Mouse (Mus musculus) neutrophil, adult 5-6 weeks (primary cell): ENCODE results near the gene Dhdds. TPM values are rescaled to one million over a fixed set of nuclear protein-coding genes. Genes with fewer than 3 reads are reported as not detected.
A peak's percentile ranks its signal among the peaks of the same experiment; 100 is the strongest.
"Not testable (repeated sequence)": the region's sequence is repeated elsewhere in the genome, so short reads cannot be mapped to it uniquely, and the experiment has no call there.

Experiments used
- ATAC-seq: fragments of 151-379, 151-347 bp; 2 replicates; pipeline ENCODE4 v1.8.0; 2017; ENCODE audit warnings: mild to moderate bottlenecking, moderate TSS enrichment; ENCODE audit not compliant: insufficient number of reproducible peaks, poor library complexity, low FRiP score, severe bottlenecking; ENCODE audit errors: extremely low read depth
- total RNA-seq: library from RNA; stranded (forward); fragments of 200-1000 nt; gene quantifications from 2 replicates; pipeline ENCODE4 v1.2.3, GENCODE M21; 2017

Dhdds gene
- total RNA-seq, 1 experiment from 2014 or later = 15.6 TPM

DNA sequence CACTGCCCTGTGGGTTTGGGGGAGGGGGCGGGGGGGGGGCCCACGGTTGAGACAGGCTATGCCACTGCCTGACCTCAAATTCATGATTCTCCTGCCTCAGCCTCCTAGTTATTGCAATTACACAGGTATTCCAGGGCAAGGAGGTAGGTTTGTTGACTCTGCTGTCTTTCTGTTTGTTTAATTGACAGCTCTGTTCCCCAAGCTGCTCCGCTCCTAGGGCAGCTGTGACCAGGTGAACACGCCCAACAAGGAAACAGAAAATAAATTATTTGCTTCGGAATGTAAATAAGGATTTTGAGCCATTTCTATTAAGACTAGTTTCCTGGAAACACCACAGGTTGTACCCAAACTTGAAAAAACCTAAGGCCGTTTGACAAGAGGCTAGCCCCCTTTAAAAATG is 9.0 kb upstream of the Dhdds start:
- no peak for ATAC-seq

DNA sequence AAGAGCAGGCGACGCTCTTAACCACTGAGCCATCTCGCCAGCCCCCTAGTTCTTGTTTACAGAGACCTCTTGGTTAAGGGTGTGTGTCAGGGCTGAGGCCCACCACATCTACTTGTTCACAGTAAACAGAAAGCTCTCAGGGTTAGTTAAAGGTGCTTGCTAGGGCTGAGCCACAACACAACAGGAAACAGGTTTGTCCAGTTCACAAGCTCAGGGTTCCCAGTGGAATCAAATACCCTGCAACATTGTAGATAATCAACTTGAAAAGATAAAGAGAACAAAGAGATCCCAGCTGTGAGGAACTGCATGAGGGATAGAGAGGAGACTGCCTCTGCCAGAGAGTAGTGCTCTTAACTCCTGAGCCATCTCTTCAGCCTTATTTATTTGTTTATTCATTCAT is 6.1 kb upstream of the Dhdds start:
- ATAC-seq = no peak

DNA sequence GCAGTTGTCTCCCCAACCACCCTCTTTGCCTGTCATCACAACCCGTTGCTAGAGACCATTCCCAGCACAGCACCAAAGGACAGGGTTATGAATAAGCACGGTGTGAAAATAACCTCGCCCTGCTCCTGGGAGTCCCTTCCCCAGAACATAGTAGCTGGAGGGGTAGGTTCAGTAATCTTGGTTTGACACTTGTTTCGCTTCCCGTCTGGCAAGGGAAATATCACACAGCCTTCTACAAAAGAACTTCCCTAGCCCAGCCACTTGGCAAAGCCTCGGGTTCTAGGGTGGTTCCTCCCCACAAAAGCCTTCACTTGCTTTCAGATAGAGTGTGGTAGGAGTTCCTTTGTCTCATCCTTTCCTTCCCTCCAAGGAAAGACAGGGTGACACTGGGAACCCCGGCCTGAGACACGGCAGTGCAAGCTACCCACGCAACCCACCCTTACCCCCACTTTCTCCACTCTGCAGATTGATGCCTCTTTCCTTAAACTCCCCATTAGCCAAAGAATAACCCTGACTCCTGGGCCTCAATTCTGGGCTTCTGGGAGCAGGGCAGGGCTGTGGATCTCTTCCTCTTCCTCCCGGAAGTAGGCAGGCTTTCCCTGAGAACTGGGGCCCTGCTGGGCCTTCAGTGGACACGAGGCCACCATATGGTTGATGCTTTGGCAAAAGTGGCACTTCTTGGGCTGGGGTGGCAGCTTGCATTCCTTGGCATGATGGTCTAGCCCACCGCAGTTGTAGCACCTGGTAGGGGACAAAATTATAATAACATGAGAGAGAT is 5.1 kb upstream of the Dhdds start:
- no peak for ATAC-seq

DNA sequence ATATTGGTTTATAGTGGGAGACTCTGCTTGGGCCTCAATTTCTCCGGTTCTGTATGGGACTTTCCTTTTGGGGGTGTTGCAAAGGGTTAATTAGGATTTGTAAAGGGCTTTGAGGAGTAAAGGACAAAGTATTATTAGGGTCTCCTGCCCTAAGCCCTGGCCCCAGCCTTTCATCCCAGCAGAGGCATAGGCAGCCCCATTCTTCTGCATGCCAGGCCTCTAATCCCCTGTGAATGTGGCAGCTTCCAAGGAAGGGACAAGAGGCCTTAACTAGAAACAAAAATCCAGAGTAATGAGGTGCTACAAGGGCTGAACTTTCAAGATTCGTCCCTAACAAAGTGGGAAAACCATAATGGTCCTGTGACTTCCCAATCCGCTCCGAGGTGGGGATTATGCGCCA is 2.2 kb upstream of the Dhdds start:
- ATAC-seq = no peak

DNA sequence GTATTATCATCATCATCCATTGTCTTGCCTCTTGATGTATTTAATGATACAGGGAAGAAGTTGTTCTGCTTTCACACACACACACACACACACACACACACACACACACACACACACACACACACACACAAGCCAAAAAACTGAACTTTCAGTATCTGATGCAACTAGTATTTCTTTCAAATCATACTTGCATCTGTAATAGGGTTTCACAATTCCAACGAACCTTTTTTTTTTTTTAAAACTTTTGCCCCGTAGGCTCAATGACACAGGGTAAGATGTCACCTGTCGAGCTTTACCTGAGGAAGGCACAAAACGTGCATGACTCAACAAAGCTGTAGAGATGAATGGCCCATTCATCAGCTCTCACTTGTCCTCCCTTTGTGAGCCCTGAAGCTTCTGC is 1.5 kb upstream of the Dhdds start:
- no peak for ATAC-seq

DNA sequence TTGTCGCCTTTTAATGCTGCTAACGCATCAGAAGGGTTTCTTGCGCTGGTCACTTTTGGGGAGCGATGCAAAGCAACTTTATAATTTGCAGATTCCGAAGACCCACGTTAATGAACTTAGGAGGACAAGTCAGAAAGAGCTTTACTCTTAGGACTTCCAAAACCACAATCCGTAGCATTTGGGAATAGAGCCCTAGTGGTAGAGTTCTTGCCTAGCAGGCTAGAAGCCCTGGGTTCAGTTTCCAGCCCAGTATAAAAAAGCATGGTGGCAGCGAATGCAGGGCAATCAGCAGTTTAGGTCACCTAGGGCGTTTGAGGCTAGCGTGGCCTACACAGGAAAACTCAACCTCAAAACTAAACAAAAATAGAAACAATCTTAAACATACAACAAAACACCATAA is 992 bp upstream of the Dhdds start:
- no peak for ATAC-seq

DNA sequence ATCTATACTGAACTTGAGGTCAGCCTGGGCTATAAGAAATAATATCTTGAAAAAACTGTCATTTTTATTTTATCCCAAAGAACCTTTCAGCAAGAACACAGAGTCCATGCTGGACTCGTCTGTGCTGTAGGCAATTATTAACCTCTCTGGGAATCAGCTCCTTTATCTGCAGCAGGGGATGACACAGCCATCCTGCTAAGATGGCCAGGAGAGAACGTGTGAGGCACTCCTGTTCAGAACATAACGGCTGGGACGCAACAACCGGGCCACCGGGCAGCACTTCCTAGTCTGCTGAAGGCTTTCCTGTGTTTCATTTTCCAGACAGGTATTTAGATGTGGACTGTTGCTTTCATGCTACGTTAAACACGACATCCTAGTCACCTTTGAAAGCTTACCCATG is 6.0 kb downstream of the Dhdds start:
- ATAC-seq = no peak

DNA sequence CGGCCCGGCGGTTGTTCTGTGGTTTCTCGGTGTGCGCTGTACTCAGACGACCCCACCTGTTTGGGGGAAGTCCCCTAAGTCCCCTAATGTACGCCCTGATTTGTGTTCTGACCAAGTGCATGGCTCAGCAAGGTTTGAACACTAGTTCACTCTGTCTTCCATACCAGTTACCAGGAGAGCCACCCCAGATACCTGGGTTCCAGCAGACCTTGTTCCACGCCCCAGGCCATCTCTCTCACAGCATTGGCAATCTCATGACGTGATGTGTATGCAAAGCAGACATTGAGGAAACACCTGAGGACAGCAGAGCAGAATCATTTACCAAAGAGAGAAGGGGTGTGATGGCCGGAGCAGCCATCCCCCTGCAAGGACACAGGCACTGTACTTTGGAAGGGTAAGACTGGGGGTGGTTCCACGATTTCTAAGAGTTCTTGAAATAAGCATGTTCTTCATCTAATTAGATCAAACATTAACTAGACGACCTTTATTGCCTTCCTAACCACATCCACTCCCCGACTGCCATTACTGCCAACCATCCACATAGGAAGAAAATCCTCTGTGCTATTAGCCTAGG is 9.5 kb downstream of the Dhdds start:
- no peak for ATAC-seq

DNA sequence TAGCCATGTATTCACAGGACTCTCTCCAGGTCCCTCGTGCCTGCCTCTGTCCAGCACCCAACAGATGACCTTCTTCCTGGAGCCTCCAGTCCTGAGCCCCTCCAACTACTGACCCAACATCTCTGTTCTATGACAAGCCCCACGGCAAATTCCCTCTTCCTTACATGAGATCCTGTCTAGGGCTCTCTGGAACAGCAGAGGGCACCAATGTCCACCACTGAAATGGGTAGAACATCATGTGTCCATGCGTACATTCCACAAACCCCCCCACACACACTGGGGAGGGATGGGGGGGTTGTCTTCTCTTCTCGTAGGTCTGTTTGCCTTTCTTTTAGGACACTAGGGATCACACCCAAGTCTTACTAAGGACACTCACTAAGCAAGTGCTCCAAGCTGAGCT is 10.7 kb downstream of the Dhdds start:
- ATAC-seq = no peak

DNA sequence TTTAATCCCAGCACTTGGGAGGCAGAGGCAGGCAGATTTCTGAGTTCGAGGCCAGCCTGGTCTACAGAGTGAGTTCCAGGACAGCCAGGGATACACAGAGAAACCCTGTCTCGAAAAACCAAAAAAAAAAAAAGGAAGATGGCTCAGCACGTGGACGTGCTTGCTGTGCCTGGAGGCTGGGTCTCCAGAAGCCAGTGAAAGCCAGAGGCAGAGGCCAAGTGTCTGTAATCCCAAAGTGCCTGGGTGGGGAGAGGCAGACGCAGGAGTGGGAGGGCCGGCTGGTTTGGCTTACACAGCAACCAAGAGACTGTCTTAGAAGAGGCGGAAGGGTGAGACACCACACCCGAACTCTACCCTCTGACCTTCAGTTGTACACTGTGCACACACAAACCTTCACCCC is 12.4 kb downstream of the Dhdds start:
- not testable (repeated sequence) for ATAC-seq

DNA sequence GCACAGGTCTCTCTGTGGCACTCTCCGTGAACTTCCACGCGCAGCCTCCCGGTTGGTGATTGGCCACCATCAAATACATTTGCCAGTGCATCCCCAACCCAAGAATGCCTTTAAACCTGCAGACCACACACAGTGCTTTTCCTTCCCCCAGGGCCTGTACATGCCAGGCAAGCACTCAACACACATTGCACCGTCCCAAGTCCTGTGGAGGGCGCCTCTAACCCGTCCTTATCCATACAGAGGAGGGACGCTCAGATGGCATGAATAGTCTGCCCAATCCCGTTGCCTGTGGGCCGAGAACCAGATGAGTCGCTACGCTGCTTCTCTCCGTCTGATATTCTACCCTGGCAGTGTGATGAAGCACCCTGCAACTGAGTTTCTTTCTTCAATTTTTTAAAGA is 17.8 kb downstream of the Dhdds start:
- no peak for ATAC-seq

DNA sequence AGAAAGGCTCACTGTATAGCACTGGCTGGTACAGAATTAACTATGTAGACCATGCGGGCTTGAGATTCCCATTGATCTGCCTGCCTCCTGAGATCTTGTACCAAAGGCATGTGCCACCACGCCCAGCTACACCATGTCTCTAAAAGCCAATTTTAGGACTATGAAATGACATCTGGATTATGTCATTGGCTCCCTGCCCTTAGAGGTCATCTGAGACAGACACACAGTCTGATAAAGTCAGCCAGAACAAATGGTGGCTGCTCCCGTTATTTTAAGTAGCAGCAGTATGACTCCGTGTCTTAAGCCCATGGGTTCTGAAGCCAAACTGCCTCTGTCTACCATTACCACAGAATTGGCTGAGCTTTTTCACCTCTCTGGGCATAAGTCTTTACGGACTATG is 20.2 kb downstream of the Dhdds start:
- ATAC-seq = no peak

DNA sequence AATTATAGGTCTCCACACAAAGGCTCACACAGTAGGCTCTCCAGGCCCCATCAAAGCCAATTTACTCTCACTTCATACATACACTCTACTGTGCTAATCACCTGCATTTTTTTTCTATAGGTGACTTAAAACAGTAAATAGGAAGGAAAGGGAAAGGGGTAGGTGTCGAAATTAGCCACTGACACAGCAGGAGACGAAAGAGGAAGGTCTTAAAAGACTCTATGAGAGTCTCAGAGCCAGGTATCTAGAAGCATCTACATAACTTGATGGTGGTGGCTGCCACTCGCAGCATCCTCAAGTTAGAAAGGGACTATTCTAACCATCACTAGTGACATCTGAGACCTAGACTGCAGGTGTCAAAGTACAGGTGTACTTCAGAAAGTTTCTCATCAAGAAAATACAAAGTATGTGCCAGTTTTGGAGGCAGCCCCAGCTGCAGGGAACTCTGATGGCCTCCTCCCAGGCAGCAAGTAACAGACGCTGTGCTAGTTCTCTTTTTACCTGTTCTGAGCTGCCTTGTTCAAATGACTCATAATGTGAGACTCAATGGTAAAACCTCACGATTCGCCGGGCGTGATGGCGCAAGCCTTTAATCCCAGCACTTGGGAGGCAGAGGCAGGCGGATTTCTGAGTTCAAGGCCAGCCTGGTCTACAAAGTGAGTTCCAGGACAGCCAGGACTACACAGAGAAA is 22.6 kb downstream of the Dhdds start:
- ATAC-seq = peak; percentile 62; the same call in 1 of the 2 replicates

DNA sequence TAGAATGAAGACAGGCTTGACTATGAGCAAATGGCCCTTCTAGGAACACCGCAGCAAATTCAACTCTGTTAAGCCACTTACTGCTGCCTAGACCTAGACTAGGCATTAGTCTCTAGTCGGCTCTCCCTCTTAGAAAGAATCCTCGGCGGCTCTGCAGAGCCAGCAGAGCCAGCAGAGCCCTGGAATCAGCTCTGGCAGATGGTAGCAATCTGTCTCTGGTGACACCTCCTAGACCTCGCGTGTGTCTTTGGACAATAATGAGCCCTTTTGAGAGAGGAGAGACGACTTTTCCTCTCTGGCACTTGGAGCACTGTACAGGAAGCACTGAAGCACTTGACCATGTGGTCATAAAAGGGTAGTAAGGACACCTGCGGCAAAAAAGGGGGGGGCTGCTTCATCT is 29.0 kb downstream of the Dhdds start:
- ATAC-seq = no peak

DNA sequence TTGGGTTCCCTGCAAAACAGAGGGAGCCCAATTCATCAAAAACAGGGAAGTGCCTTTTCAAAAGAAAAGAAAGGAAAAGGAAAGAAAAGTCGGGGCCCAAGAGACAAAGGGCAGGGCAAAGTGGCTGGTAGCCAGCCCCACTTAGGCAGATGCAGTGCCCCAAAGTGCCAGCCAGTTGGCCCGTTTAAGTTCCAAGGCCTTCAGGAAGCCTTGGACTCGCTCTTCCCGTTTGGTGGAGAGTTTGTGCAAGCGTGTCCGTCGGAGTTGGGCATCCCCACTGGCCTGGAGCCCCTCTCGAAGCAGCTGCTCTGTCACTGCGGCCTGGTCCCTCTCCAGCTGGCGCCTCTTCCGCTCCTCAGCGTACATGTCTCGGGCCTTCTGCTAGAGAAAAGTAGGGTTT is 29.8 kb downstream of the Dhdds start:
- no peak for ATAC-seq

DNA sequence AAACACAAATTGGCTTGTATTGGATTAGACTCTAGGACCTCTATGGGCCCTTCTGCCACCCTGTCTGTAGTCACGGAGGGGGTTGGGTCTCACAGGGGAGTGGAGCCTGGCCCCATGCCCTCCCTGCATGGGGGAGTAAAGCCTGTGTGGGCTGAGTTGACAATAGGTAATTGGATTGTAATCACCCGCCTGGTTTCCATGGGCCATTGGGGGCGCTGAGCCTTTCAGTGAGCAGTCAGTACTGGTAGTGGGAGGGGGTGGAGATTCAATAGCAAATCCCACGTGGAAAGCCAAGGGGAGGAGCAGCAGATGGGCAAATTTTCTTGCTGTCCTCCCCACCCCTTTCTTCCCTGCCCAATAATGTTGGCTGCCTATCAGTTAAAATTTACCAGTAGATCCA is 30.5 kb downstream of the Dhdds start:
- ATAC-seq = no peak

DNA sequence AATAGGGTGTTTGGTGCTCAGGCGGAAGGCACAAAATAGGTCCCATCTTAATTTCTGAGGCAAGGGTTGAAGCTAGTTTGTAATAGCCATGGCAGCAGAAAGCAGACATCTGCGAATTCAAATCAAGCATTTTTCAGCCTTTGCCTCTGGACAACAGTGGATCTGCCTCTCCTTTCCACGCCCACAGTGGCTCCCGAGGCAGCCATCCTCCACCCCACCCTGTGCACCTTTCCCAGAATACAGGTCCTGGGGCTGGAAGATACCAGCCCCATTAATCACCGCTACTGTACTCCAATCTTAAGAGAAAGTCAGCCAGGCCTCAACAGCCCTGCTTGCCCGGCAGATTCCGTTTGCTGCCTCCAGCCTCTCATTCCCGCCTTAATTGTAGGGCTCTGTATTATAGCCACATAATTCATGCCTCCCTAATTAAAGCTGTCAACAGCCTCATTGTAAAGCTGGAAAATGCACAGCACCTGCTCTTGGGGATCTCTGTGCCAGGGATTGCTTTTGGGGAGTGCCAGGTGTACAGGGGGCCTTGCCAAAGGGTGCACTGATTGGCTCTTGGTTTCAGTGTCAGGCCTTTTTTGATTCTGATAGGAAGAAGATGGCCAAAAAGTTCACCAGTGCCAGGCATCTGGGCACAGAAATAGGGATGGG is 31.5 kb downstream of the Dhdds start:
- ATAC-seq = no peak

DNA sequence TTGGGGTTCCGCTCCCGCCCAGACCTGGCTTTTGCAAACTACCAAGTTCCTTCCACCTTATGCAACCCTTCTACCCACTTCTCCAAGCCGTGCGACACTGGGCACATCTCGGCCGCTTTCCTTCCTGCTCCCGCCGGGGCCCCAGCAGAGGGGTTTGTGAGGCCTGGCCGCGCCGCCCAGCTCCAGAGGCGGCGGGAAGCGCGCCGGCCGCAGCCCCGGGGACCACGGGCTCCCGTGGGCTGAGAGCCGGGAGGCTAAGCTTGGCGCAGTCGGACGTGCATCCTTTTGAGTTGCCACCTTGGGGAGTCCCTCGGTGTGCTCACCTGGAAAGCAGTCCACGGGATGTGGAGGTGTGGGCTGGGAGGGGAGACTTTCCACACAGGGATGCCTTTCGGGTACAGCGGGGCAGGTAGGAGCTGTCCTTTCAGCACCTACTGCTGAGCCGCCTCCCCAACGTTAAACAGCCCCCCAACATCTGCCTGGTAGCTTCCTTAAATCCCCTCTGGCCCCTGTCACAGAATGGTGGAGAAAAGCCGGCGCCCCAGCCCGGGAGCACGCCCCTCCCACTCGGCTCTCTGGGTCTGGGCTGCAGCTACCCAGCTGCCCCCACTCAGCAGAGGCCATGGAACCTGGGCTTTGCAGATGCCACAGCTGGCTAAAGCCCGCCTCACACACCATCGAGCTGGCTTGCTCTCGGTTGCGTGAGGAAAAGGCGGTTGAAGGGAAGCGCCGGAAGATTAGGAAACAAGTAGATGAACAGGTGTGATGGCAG is 32.4 kb downstream of the Dhdds start, which contains the start of gene Hmgn2:
Hmgn2 (minus strand) TSS at position 501 of the 772 bp plus-strand sequence.
- peak; percentile 54 for ATAC-seq

DNA sequence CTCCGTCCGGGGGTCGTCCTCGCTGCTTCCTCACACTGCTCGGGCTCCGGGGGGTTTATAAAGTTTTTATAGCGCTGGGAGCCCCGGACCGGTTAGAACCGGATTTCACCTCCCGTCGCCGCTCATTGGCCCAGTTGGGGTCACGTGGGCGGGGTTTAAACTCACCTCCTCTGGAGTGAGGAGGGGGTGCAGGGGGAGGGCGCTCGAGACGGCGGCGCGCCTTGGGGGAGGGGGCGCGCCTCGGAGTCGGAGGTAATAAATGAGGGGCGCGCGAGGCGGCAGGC is 32.9 kb downstream of the Dhdds start:
- ATAC-seq = peak; percentile 52
